Mouse (Mus musculus): ENCODE results near the gene Iars2. TPM values are rescaled to one million over a fixed set of nuclear protein-coding genes. Genes with fewer than 3 reads are reported as not detected.

The Iars2 gene
- 35.3 and 37.2 TPM in 2 replicates for polyA plus RNA-seq (2012; rRNA removed)

GRCm38 (mm10) chr1:185328721-185329610 is at the start of gene Iars2:
Gene Iars2 (minus strand): TSS chr1:185329396.

DNA sequence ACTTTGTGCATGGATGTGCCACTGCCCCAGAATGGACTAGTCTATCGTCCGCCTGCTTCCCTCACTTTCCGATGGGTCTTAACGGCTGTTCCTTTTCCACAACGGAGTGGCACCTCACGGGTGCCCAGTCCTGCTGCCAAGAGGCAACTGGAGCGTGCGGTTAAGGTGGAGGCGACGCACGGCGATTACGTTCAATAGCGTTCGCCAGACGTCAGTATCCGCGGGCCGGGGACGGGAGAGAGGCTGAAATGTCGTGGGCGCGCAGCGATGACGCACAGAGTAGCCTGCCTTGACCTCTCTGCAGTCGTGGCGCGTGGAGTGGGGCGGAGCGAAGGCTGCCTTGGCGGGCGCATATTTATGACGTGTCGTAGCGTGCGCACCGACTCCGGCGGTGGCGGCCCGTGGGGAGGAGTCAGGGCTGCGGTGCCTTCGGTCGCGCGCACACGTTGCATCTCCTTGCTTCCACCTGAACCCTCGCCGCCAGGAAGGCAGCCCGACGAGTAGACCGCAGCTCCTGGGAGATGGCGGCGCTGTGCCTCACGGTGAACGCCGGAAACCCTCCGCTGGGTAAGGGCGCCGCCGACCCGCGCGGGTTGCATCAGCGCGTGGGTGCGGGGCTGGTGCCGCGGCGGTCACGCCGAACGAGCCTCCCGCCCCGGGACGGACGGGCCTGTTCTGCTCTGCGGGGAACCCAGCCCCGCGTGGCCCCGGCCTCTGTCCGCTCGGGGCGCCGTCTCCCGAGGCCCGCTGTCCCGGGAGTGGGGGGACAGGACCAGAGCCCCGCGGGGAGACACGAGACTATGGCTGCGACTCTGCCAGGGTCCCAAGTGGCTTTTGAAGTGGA is 33.7 kb upstream of the Iars2 start, which contains the start of gene Eprs:
Gene Eprs (plus strand): TSS at position 368 of the 844 bp plus-strand sequence.

DNA sequence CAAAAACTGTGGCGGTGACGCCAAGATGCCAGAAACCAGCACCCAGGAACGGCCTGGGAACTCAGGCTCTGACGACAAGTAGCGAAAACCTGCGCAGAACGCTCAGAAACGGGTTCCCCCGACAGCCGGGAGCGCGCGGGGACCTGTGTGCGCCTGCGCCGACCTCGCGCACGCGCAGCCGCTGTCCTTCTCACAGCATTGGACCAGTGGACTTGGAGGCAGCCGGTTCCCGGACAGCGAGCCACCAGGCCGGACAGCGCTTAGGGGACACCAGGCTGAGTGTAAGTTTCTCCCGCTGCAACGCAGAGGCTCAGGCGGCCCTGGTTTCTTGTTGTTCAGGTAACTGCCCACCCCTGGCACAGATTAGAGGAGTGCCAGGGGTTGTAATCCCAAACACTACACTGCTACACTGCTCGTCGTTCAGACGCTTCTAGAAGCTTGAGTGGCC is 2.8 kb upstream of the Iars2 start, which contains the start of gene Bpnt1:
Gene Bpnt1 (plus strand): TSS at position 167 of the 448 bp plus-strand sequence.

Other genes with a start within 250 kb of the Iars2 start
- gene Rab3gap2, start 125.3 kb downstream of the Iars2 start, polyA plus RNA-seq (2012; rRNA removed): 19.4 and 19.7 TPM in 2 replicates
- 78.2 and 104 TPM in 2 replicates for gene Bpnt1, start 2.8 kb upstream of the Iars2 start, polyA plus RNA-seq (2012; rRNA removed)
- gene Eprs, start 33.6 kb upstream of the Iars2 start, polyA plus RNA-seq (2012; rRNA removed): 5.5 and 6.8 TPM in 2 replicates
- gene Slc30a10, start 125.5 kb upstream of the Iars2 start, polyA plus RNA-seq (2012; rRNA removed): 6.5 and 15.3 TPM in 2 replicates

All from colon, adult 2 months (tissue).